Mouse (Mus musculus) MEL (cell line): ENCODE measurements around the gene Inpp5d.

Experiments used
- CHD1 ChIP-seq: IDR thresholded peaks from 2 replicates; pipeline ENCODE4 v1.6.1; 2012; ENCODE audit warnings: low read depth, mild to moderate bottlenecking, inconsistent platforms, low read length, improper control_type of control experiment
- CTCF ChIP-seq, 3 experiments: IDR thresholded peaks in 2 of 3; conservative IDR thresholded peaks in 1 of 3; 2 replicates each; pipeline ENCODE4 v1.5.1; 2011 to 2012; ENCODE audit warnings: low read length in 3 of 3, low read depth in 2 of 3, mild to moderate bottlenecking in 2 of 3, improper control_type of control experiment in 1 of 3, inconsistent platforms in 1 of 3, mixed read lengths in 1 of 3, moderate library complexity in 1 of 3; ENCODE audit not compliant: control insufficient read depth in 1 of 3, insufficient read depth in 1 of 3, poor library complexity in 1 of 3, severe bottlenecking in 1 of 3
- ELF1 ChIP-seq: IDR thresholded peaks from 2 replicates; pipeline ENCODE4 v1.6.1; 2014; ENCODE audit warnings: low read depth, mild to moderate bottlenecking, inconsistent platforms, low read length, improper control_type of control experiment, moderate library complexity
- EP300 ChIP-seq, 2 experiments: IDR thresholded peaks; 2 replicates each; pipeline ENCODE4 v1.6.1; 2011; ENCODE audit warnings: improper control_type of control experiment in 2 of 2, low read length in 2 of 2, low read depth in 1 of 2, mild to moderate bottlenecking in 1 of 2
- KAT2A ChIP-seq: conservative IDR thresholded peaks from 2 replicates; pipeline ENCODE4 v1.6.1; 2012; ENCODE audit warnings: low read depth, low read length, improper control_type of control experiment, inconsistent platforms
- POLR2A ChIP-seq, 2 experiments: IDR thresholded peaks; 2 replicates each; pipeline ENCODE4 v1.6.1; 2011 to 2012; ENCODE audit warnings: low read length in 2 of 2, mild to moderate bottlenecking in 2 of 2, control low read depth in 1 of 2, improper control_type of control experiment in 1 of 2, low read depth in 1 of 2, moderate library complexity in 1 of 2; ENCODE audit not compliant: control insufficient read depth in 1 of 2, insufficient read depth in 1 of 2, poor library complexity in 1 of 2
- USF2 ChIP-seq, 2 experiments: IDR thresholded peaks; 2 replicates each; pipeline ENCODE4 v1.6.1; 2011 to 2012; ENCODE audit warnings: improper control_type of control experiment in 2 of 2, low read length in 2 of 2, borderline replicate concordance in 1 of 2, inconsistent platforms in 1 of 2, low read depth in 1 of 2, mild to moderate bottlenecking in 1 of 2; ENCODE audit not compliant: insufficient read depth in 1 of 2
- ZC3H11A ChIP-seq: IDR thresholded peaks from 2 replicates; pipeline ENCODE4 v1.6.1; 2012; ENCODE audit warnings: low read depth, mild to moderate bottlenecking, inconsistent platforms, low read length, improper control_type of control experiment
- ZMIZ1 ChIP-seq: IDR thresholded peaks from 2 replicates; pipeline ENCODE4 v1.6.1; 2012; ENCODE audit warnings: low read depth, mild to moderate bottlenecking, inconsistent platforms, low read length, improper control_type of control experiment, moderate library complexity

DNA sequence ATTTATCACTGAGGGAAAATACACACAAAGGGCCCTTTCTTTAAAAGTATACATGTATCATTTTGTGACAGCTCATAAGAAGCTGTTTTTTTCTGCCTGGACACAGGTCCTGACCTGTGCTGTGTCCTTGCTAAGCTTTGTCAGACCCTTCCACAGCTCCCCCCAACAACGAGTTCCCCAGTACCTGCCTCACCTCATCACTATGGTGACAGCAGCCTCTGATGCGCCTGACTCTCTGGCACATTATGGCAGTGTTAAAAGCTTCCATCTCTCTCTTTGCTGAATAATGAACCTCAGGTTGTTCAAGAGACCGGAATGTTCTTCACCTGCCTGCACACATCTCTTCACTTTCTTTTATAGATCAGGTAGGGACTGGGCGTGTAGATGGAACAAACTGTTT is 51.4 kb downstream of the Inpp5d start:
- TF ChIP-seq EP300 (IDR thresholded peaks at IDR 0.05; ENCODE audit: low read depth in 1 of 2, low read length in 2 of 2): no peak
- no peak for TF ChIP-seq CHD1
- TF ChIP-seq CTCF (IDR thresholded peaks at IDR 0.05 in 2 of 3, conservative IDR thresholded peaks at IDR 0.05 in 1 of 3; ENCODE audit: control insufficient read depth in 1 of 3, insufficient read depth in 1 of 3, low read depth in 2 of 3, low read length in 3 of 3, poor library complexity in 1 of 3, severe bottlenecking in 1 of 3): no peak
- no peak for TF ChIP-seq POLR2A (IDR thresholded peaks at IDR 0.05; ENCODE audit: control insufficient read depth in 1 of 2, insufficient read depth in 1 of 2, low read depth in 1 of 2, low read length in 2 of 2, poor library complexity in 1 of 2)
- TF ChIP-seq ZMIZ1: no peak
- TF ChIP-seq KAT2A: no peak
- TF ChIP-seq ZC3H11A: no peak
- no peak for TF ChIP-seq USF2 (IDR thresholded peaks at IDR 0.05; ENCODE audit: borderline replicate concordance in 1 of 2, insufficient read depth in 1 of 2, low read depth in 1 of 2, low read length in 2 of 2)
- TF ChIP-seq ELF1: no peak
